Mouse (Mus musculus) hindbrain, postnatal 0 days (tissue): Measurements from ENCODE around the gene Txn1. TPM values are rescaled to one million over a fixed set of nuclear protein-coding genes. Genes with fewer than 3 reads are reported as not detected.

Experiments used
- ATAC-seq: fragments of 200-750 bp; cut with Nextera tagmentation; 2 replicates; pipeline ENCODE4 v1.8.0; 2017; ENCODE audit warnings: mild to moderate bottlenecking, moderate TSS enrichment, moderate library complexity
- DNase-seq: peaks from one replicate; pipeline ENCODE4 v3.0.0-alpha.2; 2015; ENCODE audit warnings: low spot score
- H3K27ac ChIP-seq: fragments of 300-500 bp; sonication (generic); 2 replicates; pipeline ENCODE4 v1.5.1; 2014; ENCODE audit warnings: mild to moderate bottlenecking
- H3K27me3 ChIP-seq: fragments of 300-500 bp; sonication (generic); 2 replicates; pipeline ENCODE4 v1.6.1; 2014; ENCODE audit warnings: low read length, mixed read lengths; ENCODE audit not compliant: insufficient read depth
- H3K36me3 ChIP-seq: fragments of 300-500 bp; sonication (generic); 2 replicates; pipeline ENCODE4 v1.6.1; 2014; ENCODE audit warnings: low read length, mixed read lengths; ENCODE audit not compliant: insufficient read depth
- H3K4me1 ChIP-seq: fragments of 300-500 bp; sonication (generic); 2 replicates; pipeline ENCODE4 v1.6.1; 2014; ENCODE audit warnings: antibody characterized with exemption, low read length, mixed read lengths; ENCODE audit not compliant: insufficient read depth
- H3K4me2 ChIP-seq: fragments of 300-500 bp; sonication (generic); 2 replicates; pipeline ENCODE4 v1.6.1; 2014; ENCODE audit warnings: low read depth, mild to moderate bottlenecking, low read length, moderate library complexity, mixed read lengths
- H3K4me3 ChIP-seq: fragments of 300-500 bp; sonication (generic); 2 replicates; pipeline ENCODE4 v1.5.1; 2014; ENCODE audit warnings: low read length
- H3K9ac ChIP-seq: fragments of 300-500 bp; sonication (generic); replicated peaks from 2 replicates; pipeline ENCODE4 v1.6.1; 2014; ENCODE audit warnings: mild to moderate bottlenecking, low read length, moderate library complexity, mixed read lengths
- H3K9me3 ChIP-seq: fragments of 300-500 bp; sonication (generic); 2 replicates; pipeline ENCODE4 v1.6.1; 2016; ENCODE audit warnings: low read length, mixed read lengths
- CTCF ChIP-seq: IDR thresholded peaks from 2 replicates; pipeline ENCODE4 v1.5.1; 2016; ENCODE audit warnings: antibody characterized with exemption, control low read depth, low read depth
- WGBS: fragments of 180-500 bp; shearing (Covaris S2); extraction: QIAGEN DNeasy Blood & Tissue Kit; methylation state at CpG from one replicate; pipeline ENCODE4 v1.1.7; 2014; 5-methylcytosine and 5-hydroxymethylcytosine counted together
- polyA plus RNA-seq: library from polyadenylated mRNA; unstranded; fragments of >200 nt; fragmentation: Nextera tagmentation; extraction: Ambion mirVana; gene quantifications from 2 replicates; pipeline ENCODE4 v1.2.1, GENCODE M21; 2015
- total RNA-seq: library from RNA; depleted of rRNA; stranded (reverse); fragments of >200 nt; gene quantifications from 2 replicates; pipeline ENCODE4 v1.2.3, GENCODE M21; 2014

Gene Txn1
- total and polyA plus RNA-seq, 2 experiments from 2014 or later, result 113 to 360 TPM

GRCm38 (mm10) chr4:57947036-57947435 is 9.2 kb downstream of the Txn1 start:
- H3K36me3 ChIP-seq, result peaks cover 60% of the 10 kb centered on the region
- no peaks in the 10 kb centered on the region for H3K9me3 ChIP-seq
- H3K9ac ChIP-seq, result no peak overlapping the region
- H3K27ac ChIP-seq, result no peak overlapping the region
- ATAC-seq (no peak), DNase-seq (no peak)
- 86% methylated on average over 10 of the region's 10 CpGs for WGBS
- no peak for TF ChIP-seq CTCF
- H3K4me2 ChIP-seq, result no peak overlapping the region
- no peak overlapping the region for H3K4me3 ChIP-seq
- no peaks in the 10 kb centered on the region for H3K27me3 ChIP-seq
- H3K4me1 ChIP-seq, result no peaks in the 10 kb centered on the region

- H3K27me3 ChIP-seq, result no peaks in the 10 kb centered on the region
- H3K4me2 ChIP-seq, result no peak overlapping the region
- H3K36me3 ChIP-seq, result peaks cover 28% of the 10 kb centered on the region
- no peaks in the 10 kb centered on the region for H3K4me1 ChIP-seq
- 94% methylated on average over 2 of the region's 2 CpGs for WGBS
- no peak overlapping the region for H3K4me3 ChIP-seq
- H3K9ac ChIP-seq, result no peak overlapping the region
- no peak for TF ChIP-seq CTCF
- H3K9me3 ChIP-seq, result no peaks in the 10 kb centered on the region
- DNase-seq, result no peak
- H3K27ac ChIP-seq, result no peak overlapping the region
- ATAC-seq, result no peak
Observed at GRCm38 (mm10) chr4:57942892-57943291, 13.3 kb downstream of the Txn1 start.

DNA sequence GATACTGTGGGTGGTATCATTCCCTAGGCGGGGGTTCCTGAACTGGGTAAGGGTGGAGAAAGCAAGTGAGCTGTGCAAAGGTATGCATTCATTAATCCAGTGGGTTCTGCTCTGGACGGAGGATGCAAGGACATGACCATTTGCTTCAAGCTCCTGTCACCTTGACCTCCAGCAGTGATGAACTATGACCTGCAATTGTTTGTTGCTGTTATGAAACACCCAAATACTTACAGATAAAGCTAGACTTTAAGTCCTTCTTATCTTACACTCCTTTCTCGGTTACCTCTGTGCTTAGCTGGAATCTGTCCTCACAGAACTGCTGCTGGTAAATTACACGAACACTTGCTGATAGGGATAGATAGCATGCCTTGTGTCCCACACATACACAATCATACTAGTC is 15.6 kb downstream of the Txn1 start:
- 94% methylated on average over 4 of the region's 4 CpGs for WGBS
- Histone ChIP-seq H3K4me2 (no peak overlapping the region), H3K27me3 (no peaks in the 10 kb centered on the region), H3K27ac (no peak overlapping the region), H3K9me3 (no peaks in the 10 kb centered on the region), H3K36me3 (peaks cover 16% of the 10 kb centered on the region), H3K9ac (no peak overlapping the region), H3K4me1 (no peaks in the 10 kb centered on the region), H3K4me3 (no peak overlapping the region)
- ATAC-seq, result no peak
- TF ChIP-seq CTCF, result no peak
- DNase-seq, result no peak

GRCm38 (mm10) chr4:57937292-57937691 is 18.9 kb downstream of the Txn1 start:
- TF ChIP-seq CTCF, result no peak
- Histone ChIP-seq H3K4me2 (no peak overlapping the region), H3K9ac (no peak overlapping the region), H3K27me3 (no peaks in the 10 kb centered on the region), H3K4me3 (no peak overlapping the region), H3K27ac (no peak overlapping the region), H3K9me3 (no peaks in the 10 kb centered on the region), H3K36me3 (no peaks in the 10 kb centered on the region), H3K4me1 (no peaks in the 10 kb centered on the region)
- DNase-seq (no peak), ATAC-seq (no peak)
- WGBS, result 87% methylated on average over 6 of the region's 6 CpGs

GRCm38 (mm10) chr4:57934181-57934580 is 22.0 kb downstream of the Txn1 start:
- ATAC-seq (no peak), DNase-seq (no peak)
- WGBS, result 88% methylated on average over 5 of the region's 5 CpGs
- Histone ChIP-seq H3K4me2 (no peak overlapping the region), H3K27ac (no peak overlapping the region), H3K4me1 (no peaks in the 10 kb centered on the region), H3K9ac (no peak overlapping the region), H3K27me3 (no peaks in the 10 kb centered on the region), H3K4me3 (no peak overlapping the region), H3K36me3 (no peaks in the 10 kb centered on the region), H3K9me3 (no peaks in the 10 kb centered on the region)
- no peak for TF ChIP-seq CTCF

DNA sequence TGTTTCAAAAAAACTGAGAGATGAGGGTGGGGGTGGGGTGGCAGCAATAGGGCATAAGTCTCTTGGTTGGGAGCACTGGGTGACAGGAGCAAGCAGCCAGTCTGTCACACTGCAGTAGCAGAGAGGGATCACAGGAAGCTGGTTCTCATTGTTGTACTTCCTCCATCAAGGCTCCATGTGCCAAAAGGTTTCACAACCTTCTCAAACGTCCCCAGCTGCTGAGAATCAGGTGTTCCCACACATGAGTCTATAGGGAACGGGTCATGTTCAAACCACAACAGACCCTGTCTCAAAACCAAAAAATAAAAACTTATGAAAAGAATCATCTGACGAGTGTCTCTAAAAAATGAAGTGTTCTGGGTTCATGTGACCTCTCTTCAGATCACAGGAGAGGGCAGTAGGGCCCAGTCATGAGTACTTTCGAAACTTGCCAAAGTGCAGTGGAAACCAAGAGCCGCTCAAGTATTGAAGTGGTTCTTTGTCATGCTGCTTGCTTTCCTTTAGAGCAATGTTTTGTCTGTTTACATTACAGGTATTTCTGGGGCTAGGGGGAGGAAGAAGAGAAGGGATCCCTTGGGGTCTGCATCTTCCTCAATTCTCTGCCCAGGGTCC is 25.5 kb downstream of the Txn1 start:
- 77% methylated on average over 5 of the region's 5 CpGs for WGBS
- H3K4me1 ChIP-seq, result no peaks in the 10 kb centered on the region
- H3K27me3 ChIP-seq, result no peaks in the 10 kb centered on the region
- ATAC-seq (no peak), DNase-seq (no peak)
- H3K4me2 ChIP-seq, result no peak overlapping the region
- no peak overlapping the region for H3K4me3 ChIP-seq
- no peaks in the 10 kb centered on the region for H3K36me3 ChIP-seq
- H3K27ac ChIP-seq, result no peak overlapping the region
- TF ChIP-seq CTCF, result no peak
- H3K9me3 ChIP-seq, result no peaks in the 10 kb centered on the region
- H3K9ac ChIP-seq, result no peak overlapping the region

DNA sequence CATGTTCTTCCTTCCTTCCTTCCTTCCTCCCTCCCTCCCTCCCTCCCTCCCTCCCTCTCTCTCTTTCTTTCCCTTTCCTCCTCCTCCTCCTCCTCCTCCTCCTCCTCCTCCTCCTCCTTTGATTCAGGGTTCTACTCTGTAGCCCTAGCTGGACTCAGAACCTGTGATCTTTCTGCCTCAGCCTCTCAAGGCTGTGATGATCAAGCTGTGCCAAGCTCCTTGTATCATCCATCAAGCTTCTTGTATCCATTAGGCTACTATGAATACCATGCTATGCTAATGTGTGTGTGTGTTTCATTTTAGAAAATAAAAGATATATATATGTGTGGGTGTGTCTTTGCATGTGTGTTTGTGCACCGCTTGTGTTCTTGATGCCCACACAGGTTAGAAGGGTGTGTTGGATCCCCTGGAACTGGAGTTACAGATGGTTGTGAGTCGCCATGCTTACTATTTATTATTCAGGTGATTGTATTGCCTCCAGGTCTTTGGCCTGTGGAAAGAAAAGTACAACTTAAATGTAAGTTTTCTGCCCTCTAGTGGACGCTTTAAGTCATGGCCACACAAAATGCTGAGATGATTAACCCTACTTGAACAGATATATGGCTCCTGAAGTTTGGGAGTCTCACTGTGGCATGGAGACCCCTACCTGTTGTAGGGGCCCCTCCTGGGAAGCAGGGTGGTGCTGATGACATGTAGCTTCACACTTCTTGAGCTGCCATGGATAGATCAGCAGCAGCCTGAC is 28.6 kb downstream of the Txn1 start:
- ATAC-seq (peak; percentile 58), DNase-seq (peak; percentile 88)
- Histone ChIP-seq H3K4me1 (0 out of 2 replicates have a peak, but pooled peaks cover under 1% of the 10 kb centered on the region), H3K4me3 (no peak overlapping the region), H3K27me3 (no peaks in the 10 kb centered on the region), H3K4me2 (no peak overlapping the region), H3K9ac (no peak overlapping the region), H3K9me3 (no peaks in the 10 kb centered on the region), H3K36me3 (no peaks in the 10 kb centered on the region), H3K27ac (no peak overlapping the region)
- peak; percentile 79 for TF ChIP-seq CTCF
- 22% methylated on average over 3 of the region's 3 CpGs for WGBS
